Mouse (Mus musculus): ENCODE data around the gene Resf1. TPM values are rescaled to one million over a fixed set of nuclear protein-coding genes. Genes with fewer than 3 reads are reported as not detected.
"Not testable (repeated sequence)": the region's sequence is repeated elsewhere in the genome, so short reads cannot be mapped to it uniquely, and the experiment has no call there.

Gene Resf1
- total RNA-seq, 1 experiment = 124 TPM

- H3K27ac ChIP-seq (ENCODE audit: insufficient read depth, low read depth, low read length, poor library complexity, severe bottlenecking) = no peak overlapping the region
- in situ Hi-C loops (cut with MboI; ENCODE audit: low sequenced_read_pairs in 2 of 2, unreplicated experiment in 2 of 2) = no loop called here
- H3K4me3 ChIP-seq (ENCODE audit: insufficient read depth in 1 of 2, low read depth in 1 of 2, low read length in 2 of 2, poor library complexity in 1 of 2, severe bottlenecking in 1 of 2) = no peak overlapping the region
- DNase-seq (ENCODE audit: low read depth, low spot score) = no peak
- H3K4me1 ChIP-seq (ENCODE audit: control insufficient read depth in 2 of 2, insufficient read depth in 2 of 2, low read length in 2 of 2, poor library complexity in 1 of 2) = no peaks in the 10 kb centered on the region
- TF ChIP-seq ZNF384 (IDR thresholded peaks at IDR 0.05; ENCODE audit: low read depth, low read length) (no peak), ZC3H11A (IDR thresholded peaks at IDR 0.05; ENCODE audit: borderline replicate concordance, low read depth, low read length) (no peak), CHD2 (IDR thresholded peaks at IDR 0.05; ENCODE audit: low read depth, low read length) (no peak), HCFC1 (IDR thresholded peaks at IDR 0.05; ENCODE audit: borderline replicate concordance, insufficient read depth, low read length) (no peak)
- peaks cover 3% of the 10 kb centered on the region; the same call in 1 of the 2 replicates for H3K9me3 ChIP-seq (ENCODE audit: control insufficient read depth, insufficient read depth, low read depth, low read length)
- no peaks in the 10 kb centered on the region for H3K36me3 ChIP-seq (ENCODE audit: control insufficient read depth, insufficient read depth, low read length, poor library complexity, severe bottlenecking)
- H3K9ac ChIP-seq (ENCODE audit: insufficient read depth, low read depth, low read length, poor library complexity, severe bottlenecking) = no peak overlapping the region
Observed at GRCm38 (mm10) chr6:149278866-149279265, 30.3 kb upstream of the Resf1 start.

- Histone ChIP-seq H3K36me3 (ENCODE audit: control insufficient read depth, insufficient read depth, low read length, poor library complexity, severe bottlenecking) (no peaks in the 10 kb centered on the region), H3K9ac (ENCODE audit: insufficient read depth, low read depth, low read length, poor library complexity, severe bottlenecking) (no peak overlapping the region), H3K27ac (ENCODE audit: insufficient read depth, low read depth, low read length, poor library complexity, severe bottlenecking) (no peak overlapping the region), H3K4me1 (ENCODE audit: control insufficient read depth in 2 of 2, insufficient read depth in 2 of 2, low read length in 2 of 2, poor library complexity in 1 of 2) (no peaks in the 10 kb centered on the region), H3K4me3 (ENCODE audit: insufficient read depth in 1 of 2, low read depth in 1 of 2, low read length in 2 of 2, poor library complexity in 1 of 2, severe bottlenecking in 1 of 2) (no peak overlapping the region), H3K9me3 (ENCODE audit: control insufficient read depth, insufficient read depth, low read depth, low read length) (no peaks in the 10 kb centered on the region)
- in situ Hi-C loops (cut with MboI; ENCODE audit: low sequenced_read_pairs in 2 of 2, unreplicated experiment in 2 of 2) = no loop called here
- no peak for TF ChIP-seq HCFC1 (IDR thresholded peaks at IDR 0.05; ENCODE audit: borderline replicate concordance, insufficient read depth, low read length)
- 0 out of 2 replicates have a peak, but pooled peaks have one; percentile 41 for TF ChIP-seq ZNF384 (IDR thresholded peaks at IDR 0.05; ENCODE audit: low read depth, low read length)
- TF ChIP-seq ZC3H11A (IDR thresholded peaks at IDR 0.05; ENCODE audit: borderline replicate concordance, low read depth, low read length) = no peak
- TF ChIP-seq MAFK (IDR thresholded peaks at IDR 0.05; ENCODE audit: insufficient read depth, low read depth, low read length) = no peak
- DNase-seq (ENCODE audit: low read depth, low spot score) = no peak
Observed at GRCm38 (mm10) chr6:149280511-149280910, 28.7 kb upstream of the Resf1 start.

- H3K9ac ChIP-seq (ENCODE audit: insufficient read depth, low read depth, low read length, poor library complexity, severe bottlenecking); H3K4me3 ChIP-seq (ENCODE audit: insufficient read depth in 1 of 2, low read depth in 1 of 2, low read length in 2 of 2, poor library complexity in 1 of 2, severe bottlenecking in 1 of 2); in situ Hi-C loops (cut with MboI; ENCODE audit: low sequenced_read_pairs in 2 of 2, unreplicated experiment in 2 of 2); H3K4me1 ChIP-seq (ENCODE audit: control insufficient read depth in 2 of 2, insufficient read depth in 2 of 2, low read length in 2 of 2, poor library complexity in 1 of 2); DNase-seq (ENCODE audit: low read depth, low spot score); H3K9me3 ChIP-seq (ENCODE audit: control insufficient read depth, insufficient read depth, low read depth, low read length); H3K27ac ChIP-seq (ENCODE audit: insufficient read depth, low read depth, low read length, poor library complexity, severe bottlenecking); H3K36me3 ChIP-seq (ENCODE audit: control insufficient read depth, insufficient read depth, low read length, poor library complexity, severe bottlenecking): not testable (repeated sequence)
Observed at GRCm38 (mm10) chr6:149288190-149288589, 21.0 kb upstream of the Resf1 start.

GRCm38 (mm10) chr6:149303231-149303630 lies 6.0 kb upstream of the Resf1 start:
- H3K4me1 ChIP-seq (ENCODE audit: control insufficient read depth in 2 of 2, insufficient read depth in 2 of 2, low read length in 2 of 2, poor library complexity in 1 of 2); DNase-seq (ENCODE audit: low read depth, low spot score); H3K9ac ChIP-seq (ENCODE audit: insufficient read depth, low read depth, low read length, poor library complexity, severe bottlenecking); H3K27ac ChIP-seq (ENCODE audit: insufficient read depth, low read depth, low read length, poor library complexity, severe bottlenecking); H3K9me3 ChIP-seq (ENCODE audit: control insufficient read depth, insufficient read depth, low read depth, low read length); H3K36me3 ChIP-seq (ENCODE audit: control insufficient read depth, insufficient read depth, low read length, poor library complexity, severe bottlenecking); H3K4me3 ChIP-seq (ENCODE audit: insufficient read depth in 1 of 2, low read depth in 1 of 2, low read length in 2 of 2, poor library complexity in 1 of 2, severe bottlenecking in 1 of 2); in situ Hi-C loops (cut with MboI; ENCODE audit: low sequenced_read_pairs in 2 of 2, unreplicated experiment in 2 of 2): not testable (repeated sequence)

GRCm38 (mm10) chr6:149307092-149307491 lies 2.1 kb upstream of the Resf1 start:
- H3K9me3 ChIP-seq (ENCODE audit: control insufficient read depth, insufficient read depth, low read depth, low read length) = no peaks in the 10 kb centered on the region
- no peak for TF ChIP-seq MAFK (IDR thresholded peaks at IDR 0.05; ENCODE audit: insufficient read depth, low read depth, low read length)
- TF ChIP-seq ZC3H11A (IDR thresholded peaks at IDR 0.05; ENCODE audit: borderline replicate concordance, low read depth, low read length) = no peak
- no peak for TF ChIP-seq ZNF384 (IDR thresholded peaks at IDR 0.05; ENCODE audit: low read depth, low read length)
- TF ChIP-seq HCFC1 (IDR thresholded peaks at IDR 0.05; ENCODE audit: borderline replicate concordance, insufficient read depth, low read length) = no peak
- no peak for TF ChIP-seq CHD2 (IDR thresholded peaks at IDR 0.05; ENCODE audit: low read depth, low read length)
- peak overlapping the region; percentile 15; the same call in 1 of the 2 replicates for H3K27ac ChIP-seq (ENCODE audit: insufficient read depth, low read depth, low read length, poor library complexity, severe bottlenecking)
- in situ Hi-C loops (cut with MboI; ENCODE audit: low sequenced_read_pairs in 2 of 2, unreplicated experiment in 2 of 2) = no loop called here
- no peaks in the 10 kb centered on the region; the same call in 1 of the 2 replicates for H3K36me3 ChIP-seq (ENCODE audit: control insufficient read depth, insufficient read depth, low read length, poor library complexity, severe bottlenecking)
- DNase-seq (ENCODE audit: low read depth, low spot score) = no peak
- no peak overlapping the region; a peak in 1 of 4 replicates for H3K4me3 ChIP-seq (ENCODE audit: insufficient read depth in 1 of 2, low read depth in 1 of 2, low read length in 2 of 2, poor library complexity in 1 of 2, severe bottlenecking in 1 of 2)
- H3K4me1 ChIP-seq (ENCODE audit: control insufficient read depth in 2 of 2, insufficient read depth in 2 of 2, low read length in 2 of 2, poor library complexity in 1 of 2) = no peaks in the 10 kb centered on the region
- no peak overlapping the region for H3K9ac ChIP-seq (ENCODE audit: insufficient read depth, low read depth, low read length, poor library complexity, severe bottlenecking)

Measured in ES-E14 (cell line).